Mouse (Mus musculus) stomach, postnatal 0 days (tissue): ENCODE results near the gene Kif3a.

Experiments used
- CTCF ChIP-seq: IDR thresholded peaks from 2 replicates; pipeline ENCODE4 v1.5.1; 2016; ENCODE audit warnings: antibody characterized with exemption, low read depth, mild to moderate bottlenecking, moderate library complexity
- EP300 ChIP-seq: optimal IDR thresholded peaks from 2 replicates; pipeline ENCODE3; 2016; ENCODE audit warnings: antibody characterized with exemption

DNA sequence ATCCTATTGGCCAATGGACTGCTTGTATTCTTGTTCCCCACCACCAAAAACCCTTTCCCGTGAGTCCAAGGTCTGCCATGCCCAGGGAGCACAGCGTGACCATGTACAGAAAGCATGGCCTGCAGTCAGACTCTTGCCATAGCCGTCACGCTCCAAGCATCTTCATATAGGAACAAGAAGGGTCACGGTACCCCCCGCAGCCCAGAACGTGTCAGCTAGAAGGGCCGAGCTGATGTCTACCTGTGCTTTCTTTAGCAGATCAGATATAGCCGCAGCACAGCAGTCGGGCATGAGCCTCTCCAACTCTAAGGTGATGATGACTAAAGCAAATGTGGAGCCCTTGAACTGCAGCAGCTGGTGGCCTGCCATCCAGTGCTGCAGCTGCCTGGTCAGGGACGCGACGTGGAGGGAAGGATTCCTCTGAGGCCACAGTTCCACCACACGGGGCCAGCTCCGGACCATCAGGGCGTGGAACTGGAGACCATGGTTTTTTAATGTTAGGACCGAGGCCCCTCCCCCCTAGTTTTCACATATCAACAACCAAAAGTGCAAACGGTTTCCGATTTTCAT is 19.1 kb upstream of the Kif3a start:
- TF ChIP-seq CTCF (no peak), EP300 (no peak)
